Mouse (Mus musculus) layer of hippocampus, adult 18-20 months (tissue): Measurements from ENCODE around the gene Ralgps1. TPM values are rescaled to one million over a fixed set of nuclear protein-coding genes. Genes with fewer than 3 reads are reported as not detected.

Experiments used
- DNase-seq, 2 experiments: peaks; one replicate each; pipeline ENCODE4 v3.0.0; 2022; ENCODE audit warnings: low spot score in 2 of 2
- microRNA-seq, 2 experiments: library from miRNA; unstranded; fragments of <30 nt; microRNA quantifications; one replicate each; pipeline ENCODE4 v1.2.0; 2021
- total RNA-seq, 2 experiments: library from RNA; stranded (reverse); gene quantifications; 2 replicates each; pipeline ENCODE4 v1.2.3; 2021

Gene Ralgps1
- total RNA-seq, 2 experiments from 2014 or later, result 60.3 to 62.4 TPM

GRCm38 (mm10) chr2:33089356-33090032 lies 281.8 kb downstream of the Ralgps1 start:
- DNase-seq, result no peak

- no peak for DNase-seq
Measured at GRCm38 (mm10) chr2:33086671-33087363, 284.5 kb downstream of the Ralgps1 start.

GRCm38 (mm10) chr2:33086016-33086596 lies 285.2 kb downstream of the Ralgps1 start:
- no peak for DNase-seq

GRCm38 (mm10) chr2:33084221-33084620 lies 287.1 kb downstream of the Ralgps1 start:
- no peak for DNase-seq

Small RNAs within 50 kb of the gene (microRNA-seq; reads per million reads assigned to microRNA genes)
- 0 reads per million in 2 experiments for gene Gm25998

Other genes starting within 250 kb of the Ralgps1 start
- 10 to 100 TPM; 28.7 to 37.6 TPM for gene Garnl3, start 239.8 kb downstream of the Ralgps1 start, total RNA-seq
- 1 to 10 TPM in 1 of 2 experiments, under 1 TPM in 1; 0.94 to 1.5 TPM for gene Angptl2, start 155.4 kb downstream of the Ralgps1 start, total RNA-seq
- gene Zbtb34, start 59.8 kb upstream of the Ralgps1 start, total RNA-seq, result 10 to 100 TPM; 12.0 to 14.2 TPM
- gene Zbtb43, start 97.1 kb upstream of the Ralgps1 start, total RNA-seq, result 10 to 100 TPM; 22.4 to 29.6 TPM